Comparison of ENCODE assay signal across 17 mouse cellular contexts in genomic region chr5:144971266-144971665, GRCm38 (mm10). TPM values are rescaled to one million over a fixed set of nuclear protein-coding genes. Genes with fewer than 3 reads are reported as not detected.
A peak's percentile ranks its signal among the peaks of the same experiment; 100 is the strongest.
DNase-seq lines count a peak whose midpoint lies in the region; ATAC-seq and TF ChIP-seq lines count a peak whose summit lies in the region.
"Had no signal": no experiment of that assay in that cellular context is flagged by ENCODE, and none has a peak within 500 bp of the region (broad histone marks: within the 10 kb centered on the region; RNA-seq: fewer than 3 reads in every experiment).

No protein-coding gene starts in this region.

- H3K4me2 ChIP-seq in midbrain, postnatal 0 days (ENCODE audit: low read depth, low read length, poor library complexity, severe bottlenecking) = no peak overlapping the region
- H3K4me2 ChIP-seq in midbrain, embryonic 13.5 days (replicated peaks) = no peak overlapping the region
- H3K4me2 ChIP-seq: embryonic facial prominence, embryonic 15.5 days; liver, embryonic 15.5 days had no signal

- no peak for TF ChIP-seq POLR2A in kidney, adult 2 months (IDR thresholded peaks at IDR 0.05; ENCODE audit: low read depth, low read length)

- peak; percentile 30 for DNase-seq in CD4-positive, CD25-positive, alpha-beta regulatory T cell, adult 2 months (ENCODE audit: low read depth, low spot score)
- no peak for DNase-seq in kidney, adult 2 months
- no peak for DNase-seq in kidney, adult 8-10 months
- no peak for DNase-seq in midbrain, postnatal 0 days (ENCODE audit: low spot score)
- no peak for DNase-seq in MN1 (ENCODE audit: low spot score)
- DNase-seq in urinary bladder, postnatal 10 days (ENCODE audit: low spot score) = no peak
- DNase-seq: cerebellum, adult 2 months; cerebellum, postnatal 36 days; heart, adult 11 months; lung, postnatal 36 days; right cerebral cortex, postnatal 25 days; thymus, adult 2 months had no signal

- no peak overlapping the region for H3K9ac ChIP-seq in midbrain, postnatal 0 days (replicated peaks; ENCODE audit: low read length, poor library complexity, severe bottlenecking)
- H3K9ac ChIP-seq in midbrain, embryonic 13.5 days (replicated peaks) = no peak overlapping the region
- H3K9ac ChIP-seq: embryonic facial prominence, embryonic 15.5 days; liver, embryonic 15.5 days had no signal

- no peak for ATAC-seq in CD4-positive, CD25-positive, alpha-beta regulatory T cell, adult 4 months
- no peak for ATAC-seq in midbrain, postnatal 0 days (ENCODE audit: low FRiP score)
- no peak for ATAC-seq in midbrain, embryonic 13.5 days

- no peak overlapping the region for H3K4me3 ChIP-seq in kidney, adult 2 months (ENCODE audit: insufficient read depth, low read depth, low read length)
- H3K4me3 ChIP-seq in midbrain, postnatal 0 days (ENCODE audit: low read depth, low read length) = no peak overlapping the region
- H3K4me3 ChIP-seq in midbrain, embryonic 13.5 days (replicated peaks) = no peak overlapping the region
- H3K4me3 ChIP-seq: embryonic facial prominence, embryonic 15.5 days; forebrain, embryonic 10.5 days; liver, embryonic 15.5 days had no signal

- no peaks in the 10 kb centered on the region for H3K9me3 ChIP-seq in midbrain, postnatal 0 days (ENCODE audit: low read length)
- H3K9me3 ChIP-seq in midbrain, embryonic 13.5 days = 0 out of 2 replicates have a peak, but pooled peaks cover 2% of the 10 kb centered on the region
- H3K9me3 ChIP-seq: embryonic facial prominence, embryonic 15.5 days; forebrain, embryonic 10.5 days; liver, embryonic 15.5 days had no signal

- peak; percentile 20; the same call in 1 of the 2 replicates for TF ChIP-seq CTCF in kidney, adult 2 months (conservative IDR thresholded peaks at IDR 0.05; ENCODE audit: insufficient read depth, insufficient read length, low read depth, low read length)
- peak; percentile 44 for TF ChIP-seq CTCF in midbrain, postnatal 0 days (IDR thresholded peaks at IDR 0.05)

- WGBS in kidney, adult 2 months = 93% methylated on average over 3 of the region's 3 CpGs
- WGBS in midbrain, postnatal 0 days = 88% methylated on average over 3 of the region's 3 CpGs
- 81% methylated on average over 3 of the region's 3 CpGs for WGBS in midbrain, embryonic 13.5 days

- H3K27ac ChIP-seq in kidney, adult 2 months (ENCODE audit: insufficient read depth, low read depth, low read length) = no peak overlapping the region
- no peak overlapping the region for H3K27ac ChIP-seq in midbrain, postnatal 0 days (ENCODE audit: low read depth, low read length)
- H3K27ac ChIP-seq in midbrain, embryonic 13.5 days = no peak overlapping the region
- H3K27ac ChIP-seq: embryonic facial prominence, embryonic 15.5 days; forebrain, embryonic 10.5 days; liver, embryonic 15.5 days had no signal

- H3K36me3 ChIP-seq in kidney, adult 2 months (ENCODE audit: control insufficient read depth, insufficient read depth, low read length) = no peaks in the 10 kb centered on the region
- no peaks in the 10 kb centered on the region for H3K36me3 ChIP-seq in midbrain, postnatal 0 days (ENCODE audit: insufficient read depth, low read length)
- H3K36me3 ChIP-seq in midbrain, embryonic 13.5 days = no peaks in the 10 kb centered on the region
- H3K36me3 ChIP-seq: embryonic facial prominence, embryonic 15.5 days; forebrain, embryonic 10.5 days; liver, embryonic 15.5 days had no signal

- no peaks in the 10 kb centered on the region for H3K27me3 ChIP-seq in kidney, adult 2 months (replicated peaks; ENCODE audit: control insufficient read depth, insufficient read depth, low read length)
- H3K27me3 ChIP-seq in midbrain, postnatal 0 days (ENCODE audit: insufficient read depth, low read length) = no peaks in the 10 kb centered on the region
- H3K27me3 ChIP-seq in midbrain, embryonic 13.5 days = peaks cover 5% of the 10 kb centered on the region; the same call in 1 of the 2 replicates
- H3K27me3 ChIP-seq: embryonic facial prominence, embryonic 15.5 days had no signal

- H3K4me1 ChIP-seq in kidney, adult 2 months (ENCODE audit: control insufficient read depth, insufficient read depth, low read length) = 0 out of 2 replicates have a peak, but pooled peaks cover under 1% of the 10 kb centered on the region
- peaks cover 6% of the 10 kb centered on the region; the same call in 1 of the 2 replicates for H3K4me1 ChIP-seq in midbrain, postnatal 0 days (ENCODE audit: insufficient read depth, low read length)
- peaks cover 6% of the 10 kb centered on the region for H3K4me1 ChIP-seq in midbrain, embryonic 13.5 days (replicated peaks)

RNA-seq across cellular contexts. Expression of gene Smurf1, which starts 5.6 kb away (rescaled TPM):
- 1 to 10 TPM; 4.6 to 4.8 TPM for polyA plus RNA-seq in CD4-positive, CD25-positive, alpha-beta regulatory T cell, adult 4 months (2017; shearing (Covaris generic))
- 14.4 and 16.1 TPM in 2 replicates for polyA plus RNA-seq in kidney, adult 2 months (2012; rRNA removed)
- total RNA-seq in midbrain, postnatal 0 days (2014; rRNA removed) = 63.0 and 71.1 TPM in 2 replicates
- polyA plus RNA-seq in midbrain, postnatal 0 days (2015; fragmentation: Nextera tagmentation; extraction: Ambion mirVana) = 24.6 and 28.0 TPM in 2 replicates
- 26.9 and 32.2 TPM in 2 replicates for polyA plus RNA-seq in midbrain, embryonic 13.5 days (2015; fragmentation: Nextera tagmentation; extraction: Ambion mirVana)
